Mouse (Mus musculus) layer of hippocampus, postnatal 25 days (tissue): ENCODE results near the gene Zfp472. TPM values are rescaled to one million over a fixed set of nuclear protein-coding genes. Genes with fewer than 3 reads are reported as not detected.

Experiments
- DNase-seq, 2 experiments: peaks; one replicate each; pipeline ENCODE4 v3.0.0; 2022; ENCODE audit warnings: mixed read lengths in 2 of 2, low spot score in 1 of 2; ENCODE audit errors: extremely low spot score in 1 of 2
- total RNA-seq, 2 experiments: library from RNA; stranded (reverse); gene quantifications; 2 replicates each; pipeline ENCODE4 v1.2.3; 2021

Zfp472 gene
- total RNA-seq = 1 to 10 TPM; 3.4 to 4.9 TPM

DNA sequence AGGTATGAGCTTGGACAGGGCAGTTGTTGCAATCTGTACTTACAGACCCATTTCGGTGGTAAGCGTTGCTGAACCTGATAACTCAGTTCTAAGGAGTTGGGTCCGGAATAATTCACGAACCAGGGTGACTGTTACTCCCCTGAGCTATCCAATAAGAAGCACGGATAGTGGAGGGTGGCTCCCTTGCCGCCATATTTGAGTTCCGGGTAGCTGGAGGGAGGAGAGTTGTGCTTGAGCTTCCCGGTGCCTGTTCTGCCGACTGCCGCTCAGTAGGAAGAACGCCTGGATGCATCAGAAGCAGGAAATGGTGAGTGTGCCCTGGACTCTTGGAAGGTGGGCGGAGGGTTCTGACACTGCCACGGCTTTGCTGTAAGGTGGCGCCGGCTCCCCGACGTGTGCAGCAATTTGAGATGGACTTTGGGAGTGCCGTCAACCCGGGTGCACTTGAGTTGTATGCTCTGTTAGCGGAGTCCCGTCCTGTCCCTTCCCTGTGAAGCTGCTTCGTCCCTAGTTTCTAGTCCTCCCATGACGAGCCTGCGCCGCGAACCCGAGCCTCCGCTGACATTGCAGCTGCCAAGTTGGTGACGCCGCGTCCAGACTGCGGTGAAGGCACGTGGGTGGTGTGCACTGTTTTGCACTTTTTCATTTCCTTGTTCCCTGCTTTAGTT, at the start of gene Zfp472:
Zfp472 (plus strand) TSS at position 192 of the 668 bp plus-strand sequence.
- DNase-seq = peak; percentile 70 to 80

DNA sequence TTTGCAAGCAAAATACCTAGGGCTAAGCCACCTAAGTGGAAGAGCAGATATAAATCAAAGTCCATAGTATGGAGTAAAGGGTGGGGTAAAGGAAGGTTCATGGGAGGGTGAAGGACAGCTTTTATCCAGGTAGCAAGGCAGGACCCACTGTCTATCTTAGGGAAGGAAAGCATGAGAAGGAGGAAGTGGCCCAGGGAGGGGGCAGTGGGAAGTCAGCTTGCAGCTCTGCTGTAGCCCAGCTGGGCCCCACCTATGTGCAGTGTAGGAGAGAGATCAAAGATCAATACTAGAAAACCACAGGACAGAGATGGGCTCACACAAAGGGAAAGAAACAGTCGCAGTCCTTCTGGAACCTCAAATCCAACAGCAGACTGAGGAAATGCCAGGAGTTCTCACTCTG, 49.5 kb upstream of the Zfp472 start:
- DNase-seq = no peak

DNA sequence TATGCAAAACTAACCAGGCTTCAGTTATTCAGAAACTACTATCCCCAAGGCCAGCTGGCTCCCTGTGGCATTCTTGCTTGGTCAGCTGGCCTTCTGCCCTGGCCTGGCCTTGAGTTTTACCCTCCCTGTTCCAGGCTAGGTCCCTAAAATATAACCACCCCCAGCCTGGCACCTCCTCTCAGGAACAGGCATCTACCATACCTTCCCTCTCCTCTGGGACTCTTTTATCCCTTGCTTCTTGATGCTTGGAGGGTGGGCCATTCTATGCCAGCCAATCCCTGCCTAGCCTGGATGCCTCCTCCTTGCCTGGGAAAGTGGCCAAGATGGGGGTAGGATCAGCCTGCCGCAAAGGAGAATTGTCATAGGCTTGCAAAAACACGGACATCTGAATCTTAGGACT, 48.5 kb upstream of the Zfp472 start, which contains the start of gene Cyp4f14:
Cyp4f14 (minus strand) TSS at position 212 of the 400 bp plus-strand sequence.
- DNase-seq = peak; percentile 7 to 8

DNA sequence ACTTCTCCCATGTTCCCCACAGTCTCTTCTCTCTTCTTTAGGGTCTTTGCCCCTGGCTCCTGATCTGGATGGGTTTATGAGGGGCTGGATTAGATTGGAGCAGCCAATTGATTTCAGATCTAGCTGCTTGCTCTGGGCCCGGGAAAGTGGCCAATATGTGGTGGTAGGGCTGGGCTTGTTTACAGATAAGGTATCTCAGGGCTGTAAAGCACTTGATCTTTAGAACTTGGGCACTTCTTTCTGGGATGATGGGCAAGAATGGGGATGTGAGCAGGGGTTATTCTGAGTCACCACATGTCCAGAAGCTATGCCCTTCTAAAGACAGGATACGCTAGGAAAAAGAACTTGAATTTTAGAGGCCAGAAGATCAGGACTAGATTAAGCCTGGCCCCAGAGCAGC, 46.5 kb upstream of the Zfp472 start:
- no peak for DNase-seq

DNA sequence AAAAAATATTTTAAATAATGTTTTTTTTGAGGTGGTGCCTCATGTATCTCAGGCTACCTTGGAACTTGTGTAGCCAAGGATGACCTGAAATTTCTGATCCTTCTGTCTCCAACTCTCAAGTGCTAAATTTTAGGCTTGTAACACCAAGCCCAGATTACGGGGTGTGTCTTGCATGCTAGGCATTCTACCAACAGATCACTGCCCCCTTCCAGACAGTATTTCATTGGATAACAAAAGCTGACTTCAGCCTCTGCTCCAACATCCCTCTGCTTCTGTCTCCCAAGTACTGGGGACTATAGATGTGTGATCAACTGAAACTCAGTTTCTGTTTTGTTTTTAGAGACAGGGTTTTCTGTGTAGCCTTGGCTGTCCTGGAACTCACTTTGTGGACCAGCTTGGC, 41.9 kb upstream of the Zfp472 start:
- no peak for DNase-seq

DNA sequence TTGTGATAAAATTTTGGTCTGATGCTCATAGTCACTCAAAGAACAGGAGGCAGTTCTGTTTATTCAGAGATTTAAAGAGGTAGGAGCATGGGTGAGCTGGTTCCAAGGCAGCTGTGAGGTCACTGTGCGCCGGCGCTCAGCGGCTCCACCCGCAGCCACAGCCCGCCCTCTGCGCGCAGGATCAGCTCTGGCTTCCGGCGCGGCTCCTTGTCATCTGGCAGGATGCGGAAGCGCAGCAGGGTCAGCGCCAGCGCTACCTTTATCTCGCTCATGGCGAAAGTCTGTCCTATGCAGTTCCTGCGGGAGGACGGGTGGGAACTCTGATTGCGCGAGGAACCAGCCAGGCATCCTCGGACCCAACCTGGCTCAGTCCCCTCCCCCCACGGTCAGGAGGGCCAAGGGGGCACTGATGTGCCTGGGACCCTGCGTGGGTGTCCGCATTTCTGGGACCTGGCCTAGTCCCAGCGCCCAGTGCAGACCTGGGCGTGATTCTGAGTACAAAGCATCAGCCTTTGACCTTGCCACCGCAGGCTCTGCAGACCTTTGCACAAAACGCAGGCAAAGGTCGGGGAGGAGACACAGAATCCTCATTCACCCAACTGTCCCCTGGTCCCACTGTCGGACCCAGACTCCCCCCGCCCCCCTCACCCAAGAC, 40.8 kb upstream of the Zfp472 start:
- DNase-seq = peak; percentile 43 to 48

DNA sequence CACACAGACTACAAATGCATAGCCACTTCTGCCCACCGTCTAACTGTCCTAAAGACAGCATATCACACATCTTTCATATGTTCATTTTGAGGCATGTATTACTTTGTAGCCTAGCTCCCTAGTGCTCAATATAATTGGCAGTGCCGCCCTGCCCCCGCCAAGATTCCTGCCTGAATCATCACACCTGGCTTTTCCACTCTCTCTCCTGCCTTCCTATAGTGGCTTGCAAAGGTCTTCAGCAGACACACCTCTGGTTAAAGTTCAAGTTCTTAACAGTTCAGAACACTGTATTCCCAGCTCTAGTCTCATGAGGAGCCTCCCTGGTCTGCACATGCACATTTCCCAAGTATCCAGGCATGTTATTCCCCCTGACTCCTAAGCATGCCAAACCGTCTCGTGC, 37.8 kb upstream of the Zfp472 start:
- DNase-seq = no peak

DNA sequence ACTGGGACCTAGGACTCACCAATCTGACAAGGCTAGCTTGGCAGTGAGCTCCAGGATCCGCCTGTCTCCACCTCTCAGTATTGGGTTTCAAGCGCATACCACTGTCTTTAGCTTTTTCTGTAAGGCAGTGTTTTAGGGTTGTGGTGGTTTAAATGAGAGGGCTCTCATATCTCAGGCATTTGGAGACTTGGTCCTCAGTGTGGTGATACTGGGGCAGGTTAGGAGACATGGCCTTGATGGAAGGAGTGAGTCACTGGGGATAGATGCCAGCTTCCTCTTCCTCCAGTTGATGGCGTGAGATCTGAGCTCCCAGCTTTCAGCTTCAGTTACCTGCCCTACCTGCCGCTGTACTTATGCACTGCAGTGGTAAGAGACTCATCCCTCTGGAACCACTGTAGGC, 25.8 kb upstream of the Zfp472 start:
- DNase-seq = no peak

DNA sequence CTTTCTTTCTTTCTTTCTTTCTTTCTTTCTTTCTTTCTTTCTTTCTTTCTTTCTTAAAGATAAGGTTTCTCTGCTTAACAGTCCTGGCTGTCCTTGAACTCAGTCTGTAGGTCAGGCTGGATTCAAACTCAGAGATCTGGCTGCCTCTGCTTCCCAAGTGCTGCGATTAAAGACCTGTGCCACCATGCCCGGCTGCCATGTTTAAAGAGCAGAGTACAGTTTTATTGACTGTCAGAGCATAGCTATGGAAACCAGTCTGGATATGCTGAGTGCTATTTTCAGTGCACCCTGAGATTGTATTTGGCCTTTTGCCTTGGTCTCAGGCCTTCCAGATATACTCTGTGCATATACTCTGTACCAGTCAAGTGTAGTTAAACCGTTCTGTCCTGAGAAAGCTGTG, 22.0 kb upstream of the Zfp472 start:
- no peak for DNase-seq

DNA sequence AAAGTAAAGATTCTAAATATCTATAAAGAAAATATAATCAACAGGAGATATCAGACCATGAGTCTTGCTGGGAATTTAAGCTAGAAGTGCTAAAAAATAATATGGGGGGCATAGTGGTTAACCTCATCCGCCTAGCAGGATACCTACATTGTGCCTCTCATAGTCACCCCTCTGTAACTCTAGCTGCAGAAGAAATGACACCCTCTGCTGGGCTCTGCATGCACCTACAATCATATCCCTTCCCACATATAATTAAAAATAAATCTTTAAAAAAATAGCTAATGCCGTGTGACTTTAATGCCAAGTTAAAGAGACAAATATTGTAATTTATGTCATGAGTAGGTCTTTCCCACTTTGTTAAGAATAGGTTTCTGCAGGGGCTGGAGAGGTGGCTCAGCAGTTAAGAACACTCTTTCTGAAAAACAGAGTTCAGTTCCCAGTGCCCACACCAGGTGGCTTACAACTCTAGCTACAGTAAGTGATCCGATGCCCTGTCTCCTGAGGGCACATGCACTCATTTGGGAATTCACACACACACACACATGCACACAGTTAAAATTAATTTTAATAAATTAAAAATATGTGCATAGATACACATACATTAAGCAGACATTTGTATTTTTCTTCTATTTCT, 21.1 kb upstream of the Zfp472 start:
- DNase-seq = no peak

DNA sequence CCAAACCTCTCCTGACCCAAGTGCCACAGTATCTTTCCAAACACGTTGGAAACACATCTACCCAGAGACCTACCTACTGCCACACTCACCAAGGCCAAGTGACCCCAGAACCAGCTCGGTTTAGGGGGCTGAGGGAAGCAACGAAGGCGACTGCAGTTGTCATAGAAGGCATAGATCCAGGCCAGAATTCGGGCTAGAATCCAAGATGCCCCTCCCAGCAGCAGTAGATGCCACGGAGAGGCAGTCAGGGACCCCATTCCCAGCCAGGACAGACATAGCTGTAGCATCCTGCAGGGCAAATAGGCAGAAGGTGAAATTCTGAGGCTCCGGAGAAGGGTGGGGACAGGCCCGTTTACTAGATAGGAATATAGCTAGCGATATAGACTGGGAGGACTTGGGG, 18.9 kb upstream of the Zfp472 start:
- DNase-seq = no peak

DNA sequence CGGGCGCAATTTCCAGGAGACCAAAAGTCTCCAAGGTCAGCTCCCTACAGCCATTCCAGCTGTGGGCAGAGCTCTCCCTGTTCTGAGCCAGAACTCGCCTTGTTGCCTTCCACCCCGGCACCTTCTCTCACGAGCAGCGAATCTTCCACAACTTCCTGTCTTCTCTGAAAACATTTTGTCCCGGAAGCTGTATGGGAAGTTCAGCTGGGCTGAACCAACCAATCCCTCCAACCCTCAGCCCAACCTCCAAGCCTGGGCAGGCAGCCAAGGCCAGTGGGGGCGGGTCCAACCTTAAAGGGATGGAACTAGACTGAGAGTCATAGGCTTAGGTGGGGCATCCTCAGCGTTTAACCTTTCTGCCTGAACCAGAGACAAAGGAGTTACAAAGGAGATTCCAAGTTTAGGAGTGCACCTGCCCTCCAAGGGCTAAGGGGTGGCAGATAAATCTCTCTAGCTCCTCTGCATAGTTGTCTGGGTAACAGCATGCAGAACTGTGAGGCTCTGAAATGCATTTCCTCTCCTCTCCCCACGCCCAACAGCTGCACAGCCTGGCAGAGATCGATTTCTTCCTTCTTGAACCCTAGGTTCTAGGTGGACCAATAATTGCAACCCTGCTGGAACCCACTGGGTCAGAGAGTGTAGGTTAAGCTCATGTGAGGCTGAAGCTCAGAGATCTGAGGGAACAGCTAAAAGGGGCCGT, 18.2 kb upstream of the Zfp472 start, which contains the start of gene Cyp4f13:
Cyp4f13 (minus strand) TSS at position 188 of the 700 bp plus-strand sequence.
- DNase-seq = peak; percentile 89 to 96

DNA sequence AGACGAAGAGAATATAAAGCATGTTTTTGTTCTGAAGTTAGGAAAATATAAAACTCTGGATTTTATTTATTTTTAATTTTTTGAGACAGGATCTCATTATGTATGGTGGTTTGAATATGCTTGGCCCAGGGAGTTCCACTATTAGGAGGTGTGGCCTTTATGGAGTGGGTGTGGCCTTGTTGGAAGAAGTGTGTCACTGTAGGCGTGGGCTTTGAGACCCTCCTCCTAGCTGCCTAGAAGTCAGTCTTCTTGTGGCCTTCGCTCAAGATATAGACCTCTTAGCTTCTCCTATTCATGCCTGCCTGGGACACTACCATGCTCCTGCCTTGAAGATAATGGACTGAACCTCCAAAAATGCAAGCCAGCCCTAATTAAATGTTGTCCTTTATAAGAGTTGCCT, 15.5 kb upstream of the Zfp472 start:
- no peak for DNase-seq

DNA sequence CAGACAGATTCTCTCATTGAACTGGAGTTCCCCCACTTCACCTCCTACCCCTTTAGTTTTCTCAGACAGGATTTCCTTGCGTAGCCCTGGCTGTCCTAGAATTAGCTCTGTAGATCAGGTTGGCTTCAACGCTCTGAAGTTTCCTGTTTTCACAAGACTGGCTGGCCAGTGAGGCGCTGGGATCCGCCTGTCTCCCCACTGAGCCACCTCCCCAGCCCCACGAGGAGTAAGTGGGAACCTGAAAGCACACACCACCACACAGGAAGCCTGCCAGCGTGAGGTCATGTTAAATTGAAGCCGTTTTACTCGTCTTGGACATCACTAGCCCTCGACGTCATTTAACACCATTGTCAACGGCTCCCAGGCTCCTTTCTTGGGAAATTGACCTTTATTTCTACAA, 14.6 kb upstream of the Zfp472 start:
- DNase-seq = no peak

DNA sequence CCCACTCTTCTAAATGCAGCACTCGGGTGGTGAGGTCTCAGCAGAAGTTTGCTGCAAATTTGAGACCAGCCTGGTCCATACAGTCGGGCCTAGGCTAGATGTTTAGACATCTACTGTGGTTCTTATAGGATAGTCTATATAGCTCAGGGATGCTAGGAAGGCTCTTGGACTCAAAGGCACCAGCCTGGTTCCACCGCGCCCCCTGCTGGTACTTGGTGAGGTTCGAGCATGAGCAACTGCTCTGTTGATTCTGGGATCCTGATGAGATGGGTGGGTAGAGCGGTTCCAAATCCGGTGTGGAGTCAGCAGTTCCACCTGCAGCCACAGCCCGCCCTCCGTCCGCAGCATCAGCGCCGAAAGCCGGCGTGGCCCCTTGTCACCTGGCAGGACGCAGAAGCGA, 14.2 kb upstream of the Zfp472 start:
- DNase-seq = peak; percentile 76 to 97

DNA sequence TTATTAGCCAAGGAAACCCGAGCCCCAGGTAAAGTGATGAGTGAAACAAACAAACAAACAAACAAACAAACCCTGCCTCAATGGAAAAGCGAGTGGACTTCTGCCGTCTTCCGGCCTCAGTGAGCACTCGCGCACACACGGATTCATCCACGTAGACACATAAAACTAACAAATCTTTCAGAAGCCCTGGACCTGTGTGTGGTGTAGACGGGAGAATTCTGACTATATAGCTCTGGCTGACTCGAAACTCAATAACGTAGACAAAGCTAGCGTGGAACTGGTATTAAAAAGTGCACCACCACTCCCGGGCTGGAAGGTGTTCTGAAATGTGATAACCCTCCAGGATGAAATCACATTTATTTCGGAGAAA, 376 bp upstream of the Zfp472 start:
- no peak for DNase-seq

DNA sequence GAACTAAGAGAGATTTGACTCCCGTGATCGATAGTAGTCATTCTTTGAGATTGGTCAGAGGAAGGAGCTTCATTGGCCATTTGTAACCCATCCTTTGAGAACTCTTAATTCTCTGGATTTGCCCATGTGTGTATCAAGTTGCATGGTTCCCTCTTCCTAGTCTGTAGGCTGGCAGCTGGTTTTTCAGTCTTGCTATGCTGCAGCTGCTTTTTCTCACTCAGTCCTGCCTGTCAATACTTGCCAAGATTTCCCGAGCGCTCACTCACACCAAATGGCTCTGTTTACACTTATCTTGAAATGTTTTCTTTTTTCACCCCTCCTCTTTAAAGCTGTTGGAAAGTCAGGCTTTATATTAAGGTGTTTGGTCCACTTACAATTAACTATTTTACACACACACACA, 15.7 kb downstream of the Zfp472 start:
- no peak for DNase-seq

DNA sequence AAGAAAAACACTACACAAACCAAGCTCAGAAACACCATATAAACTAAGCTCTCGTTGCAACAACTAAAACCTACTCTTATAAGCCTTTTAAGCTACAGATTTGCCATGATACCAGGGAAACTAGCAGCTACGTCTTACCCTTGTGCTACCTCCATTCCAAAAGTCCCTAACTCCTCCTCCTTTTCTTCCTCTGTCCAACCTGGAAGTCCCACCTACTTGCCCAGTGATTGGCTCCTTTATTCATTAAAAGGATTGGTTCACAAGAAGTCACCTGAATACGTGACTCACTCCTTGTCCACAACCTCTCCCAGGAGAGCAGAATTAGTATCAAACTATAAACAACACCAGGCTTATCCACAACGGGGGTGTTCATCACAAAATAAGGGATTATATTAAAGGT, 20.7 kb downstream of the Zfp472 start:
- no peak for DNase-seq

DNA sequence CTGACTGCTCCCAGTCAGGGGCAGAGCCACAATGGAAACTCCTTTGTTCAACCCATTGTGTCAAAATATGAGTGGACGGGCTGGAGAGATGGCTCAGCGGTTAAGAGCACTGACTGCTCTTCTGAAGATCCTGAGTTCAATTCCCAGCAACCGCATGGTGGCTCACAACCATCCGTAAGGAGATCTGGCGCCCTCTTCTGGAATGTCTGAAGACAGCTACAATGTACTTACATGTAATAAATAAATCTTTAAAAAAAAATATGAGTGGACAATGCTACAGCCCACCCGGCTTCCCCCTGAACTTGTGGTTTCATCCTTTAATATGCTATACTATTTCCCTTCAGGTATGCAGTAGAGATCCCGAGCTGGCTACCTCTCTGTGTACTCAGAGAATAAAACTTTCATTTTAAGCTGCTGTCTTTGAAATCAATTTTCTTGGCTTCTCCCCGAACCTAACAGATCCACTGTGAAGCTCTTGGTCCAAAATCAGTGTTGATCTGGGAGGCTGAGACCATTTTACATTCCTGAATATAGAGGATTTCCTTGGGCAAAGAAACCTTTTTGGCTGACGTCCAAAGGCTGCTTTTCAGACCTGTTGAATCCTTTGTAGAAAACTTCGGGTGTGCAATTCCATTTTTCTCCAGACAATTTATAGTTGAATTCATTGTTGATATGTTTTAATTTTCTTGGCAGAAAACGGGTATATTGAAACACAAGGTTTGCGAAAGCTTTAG, 26.5 kb downstream of the Zfp472 start:
- DNase-seq = no peak

DNA sequence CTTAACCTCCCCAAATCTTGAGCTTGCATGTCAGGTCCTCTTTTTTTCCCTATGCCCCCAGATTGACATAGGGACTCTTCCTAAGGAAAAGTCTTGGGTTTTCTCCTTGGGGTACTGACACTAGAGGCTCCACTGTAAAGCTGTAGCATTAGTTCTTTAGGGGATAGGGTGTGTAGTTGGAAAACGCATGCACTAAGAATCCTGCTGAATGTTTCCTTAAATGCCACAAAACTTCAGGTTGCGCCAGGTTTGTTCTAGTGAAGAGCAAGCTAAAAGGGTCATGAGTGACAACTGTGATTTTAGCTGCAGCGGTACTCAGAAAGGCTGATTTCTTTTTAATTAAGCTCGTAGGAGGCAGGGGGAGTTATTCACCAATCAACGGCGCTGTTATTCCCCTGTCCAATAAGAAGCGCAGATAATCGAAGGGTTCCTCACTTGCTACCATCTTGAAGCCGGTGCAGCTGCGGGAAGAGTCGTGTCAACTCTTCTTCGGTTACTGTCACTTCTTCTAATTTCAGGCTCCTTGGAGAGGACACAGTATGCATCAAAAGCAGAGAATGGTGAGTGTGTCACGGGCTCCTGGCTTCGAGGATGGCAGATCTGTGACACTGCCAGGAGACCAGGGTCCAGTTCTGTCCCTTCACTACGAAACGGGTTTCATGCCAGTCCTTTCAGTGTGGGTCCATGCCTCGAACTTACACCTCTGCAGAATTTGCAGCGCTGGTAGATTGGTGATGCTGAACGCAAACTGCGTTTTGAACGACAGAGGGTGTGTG, 27.3 kb downstream of the Zfp472 start, which contains the start of gene Zfp952:
Zfp952 (plus strand) TSS at position 431 of the 776 bp plus-strand sequence.
- peak; percentile 63 to 78 for DNase-seq
